Mouse (Mus musculus) ovary, postnatal 36 days (tissue): ENCODE data around the gene Hrh1.
"Not testable (repeated sequence)": the region's sequence is repeated elsewhere in the genome, so short reads cannot be mapped to it uniquely, and the experiment has no call there.

Experiments used
- DNase-seq: peaks from one replicate; pipeline ENCODE4 v3.0.0; 2022; ENCODE audit warnings: low spot score, mixed read lengths

The Hrh1 gene

GRCm38 (mm10) chr6:114462747-114463146 lies 65.0 kb downstream of the Hrh1 start:
- no peak for DNase-seq

GRCm38 (mm10) chr6:114473541-114473940 lies 75.8 kb downstream of the Hrh1 start:
- DNase-seq = no peak

GRCm38 (mm10) chr6:114474059-114474458 lies 76.3 kb downstream of the Hrh1 start:
- no peak for DNase-seq

GRCm38 (mm10) chr6:114474911-114475310 lies 77.2 kb downstream of the Hrh1 start:
- DNase-seq = no peak

GRCm38 (mm10) chr6:114478771-114479170 lies 81.0 kb downstream of the Hrh1 start:
- peak; percentile 39 for DNase-seq

- no peak for DNase-seq
Measured at GRCm38 (mm10) chr6:114479644-114480410, 82.1 kb downstream of the Hrh1 start.

- DNase-seq = no peak
Measured at GRCm38 (mm10) chr6:114489371-114489770, 91.6 kb downstream of the Hrh1 start.

GRCm38 (mm10) chr6:114492588-114492987 lies 94.9 kb downstream of the Hrh1 start:
- DNase-seq = not testable (repeated sequence)

GRCm38 (mm10) chr6:114494987-114495386 lies 97.3 kb downstream of the Hrh1 start:
- DNase-seq = peak; percentile 39

GRCm38 (mm10) chr6:114514038-114514437 lies 116.3 kb downstream of the Hrh1 start:
- DNase-seq = not testable (repeated sequence)

- not testable (repeated sequence) for DNase-seq
Measured at GRCm38 (mm10) chr6:114528709-114529108, 131.0 kb downstream of the Hrh1 start.
